Mouse (Mus musculus): ENCODE measurements around the gene Mettl26. TPM values are rescaled to one million over a fixed set of nuclear protein-coding genes. Genes with fewer than 3 reads are reported as not detected.
A peak's percentile ranks its signal among the peaks of the same experiment; 100 is the strongest.

The Mettl26 gene
- total and polyA plus RNA-seq, 2 experiments from 2014 or later = 50.0 to 62.9 TPM

DNA sequence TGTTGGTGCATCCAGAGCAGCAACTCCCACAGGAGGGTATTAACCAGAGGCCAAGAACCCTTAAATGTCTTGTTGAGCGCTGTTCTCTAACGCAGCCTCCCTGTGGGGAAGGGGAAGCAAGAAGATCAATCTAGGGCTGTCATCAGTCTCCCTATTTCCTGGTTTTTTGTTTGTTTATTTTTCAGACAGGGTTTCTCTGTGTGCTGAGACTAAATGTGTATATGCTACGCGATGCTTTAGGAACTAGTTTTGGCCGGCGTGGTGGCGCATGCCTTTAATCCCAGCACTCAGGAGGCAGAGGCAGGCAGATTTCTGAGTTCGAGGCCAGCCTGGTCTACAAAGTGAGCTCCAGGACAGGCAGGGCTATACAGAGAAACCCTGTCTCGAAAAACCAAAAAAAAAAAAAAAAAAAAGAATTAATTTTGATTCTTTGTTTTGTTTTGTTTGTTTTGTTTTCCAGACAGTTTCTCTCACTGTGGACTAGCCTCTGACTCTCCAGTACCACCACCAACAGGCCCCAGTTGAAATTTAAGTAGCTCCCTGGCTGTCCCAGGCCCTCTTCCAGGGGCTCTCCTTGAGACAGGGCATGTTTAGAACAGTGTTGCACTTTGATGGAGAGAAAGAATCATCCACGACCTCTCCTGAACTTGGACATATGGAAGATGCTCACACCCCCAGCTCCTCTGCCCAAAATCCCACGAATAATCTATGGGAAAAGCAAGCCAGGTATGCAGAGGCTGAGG is 1.3 kb upstream of the Mettl26 start:
- Histone ChIP-seq H3K27ac (peak overlapping the region; percentile 96), H3K4me1 (ENCODE audit: insufficient read depth, low read length) (peaks cover 13% of the 10 kb centered on the region), H3K36me3 (ENCODE audit: insufficient read depth, low read length) (peaks cover 10% of the 10 kb centered on the region; the same call in 1 of the 2 replicates), H3K4me3 (ENCODE audit: low read length) (peak overlapping the region; percentile 69; the same call in 1 of the 2 replicates), H3K27me3 (ENCODE audit: insufficient read depth, low read length) (no peaks in the 10 kb centered on the region), H3K9ac (replicated peaks; ENCODE audit: low read length) (no peak overlapping the region), H3K9me3 (ENCODE audit: low read length) (no peaks in the 10 kb centered on the region), H3K4me2 (ENCODE audit: low read depth, low read length) (peak overlapping the region; percentile 80)
- no peak for TF ChIP-seq CTCF (IDR thresholded peaks at IDR 0.05; ENCODE audit: low read depth)
- no peak for DNase-seq (ENCODE audit: low spot score)
- no peak for ATAC-seq
- 76% methylated on average over 11 of the region's 11 CpGs for WGBS

DNA sequence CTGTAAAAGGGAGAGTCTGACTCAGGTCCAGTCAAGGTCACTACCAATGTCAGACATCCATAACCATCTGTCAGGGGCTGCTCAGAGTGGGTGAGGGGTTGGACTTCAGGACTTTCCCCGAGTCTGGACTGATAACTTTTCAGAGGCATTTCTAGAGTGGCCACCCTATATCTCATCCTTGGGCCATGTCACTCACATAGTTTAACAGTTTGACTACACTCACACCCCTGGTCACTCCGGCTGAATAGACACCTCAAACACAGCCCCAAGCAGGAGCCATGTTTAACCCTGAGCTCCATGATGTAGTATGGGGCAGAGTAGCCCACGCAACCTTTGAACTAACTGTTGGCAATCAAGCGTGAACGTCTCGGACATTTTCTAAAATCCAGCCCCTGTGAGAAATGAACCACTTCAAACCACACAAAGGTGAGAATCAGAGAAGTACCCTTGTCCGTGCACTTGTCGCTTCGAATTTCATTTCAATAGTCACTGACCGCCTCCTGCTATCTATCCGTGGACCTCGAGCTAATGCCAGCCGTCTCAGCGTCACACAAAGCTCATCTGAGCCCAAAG is 640 bp upstream of the Mettl26 start:
- Histone ChIP-seq H3K9ac (replicated peaks; ENCODE audit: low read length) (peak overlapping the region; percentile 79), H3K4me3 (ENCODE audit: low read length) (peak overlapping the region; percentile 69), H3K4me2 (ENCODE audit: low read depth, low read length) (peak overlapping the region; percentile 80), H3K4me1 (ENCODE audit: insufficient read depth, low read length) (peaks cover 13% of the 10 kb centered on the region; the same call in 1 of the 2 replicates), H3K27ac (peak overlapping the region; percentile 96), H3K27me3 (ENCODE audit: insufficient read depth, low read length) (no peaks in the 10 kb centered on the region), H3K9me3 (ENCODE audit: low read length) (no peaks in the 10 kb centered on the region), H3K36me3 (ENCODE audit: insufficient read depth, low read length) (peaks cover 10% of the 10 kb centered on the region; the same call in 1 of the 2 replicates)
- ATAC-seq (no peak; the same call in 1 of the 2 replicates), DNase-seq (ENCODE audit: low spot score) (no peak)
- no peak for TF ChIP-seq CTCF (IDR thresholded peaks at IDR 0.05; ENCODE audit: low read depth)
- WGBS = 3% methylated on average over 14 of the region's 14 CpGs

GRCm38 (mm10) chr17:25875171-25876136 is 580 bp downstream of the Mettl26 start:
- peaks cover 13% of the 10 kb centered on the region; the same call in 1 of the 2 replicates for H3K4me1 ChIP-seq (ENCODE audit: insufficient read depth, low read length)
- peaks cover 10% of the 10 kb centered on the region; the same call in 1 of the 2 replicates for H3K36me3 ChIP-seq (ENCODE audit: insufficient read depth, low read length)
- WGBS = under 1% methylated on average over 59 of the region's 59 CpGs
- H3K9me3 ChIP-seq (ENCODE audit: low read length) = no peaks in the 10 kb centered on the region
- H3K27ac ChIP-seq = peak overlapping the region; percentile 96
- H3K4me2 ChIP-seq (ENCODE audit: low read depth, low read length) = peak overlapping the region; percentile 80
- peak overlapping the region; percentile 79 for H3K9ac ChIP-seq (replicated peaks; ENCODE audit: low read length)
- no peaks in the 10 kb centered on the region for H3K27me3 ChIP-seq (ENCODE audit: insufficient read depth, low read length)
- TF ChIP-seq CTCF (IDR thresholded peaks at IDR 0.05; ENCODE audit: low read depth) = peak; percentile 43
- peak; percentile 91 for ATAC-seq
- peak; percentile 94 for DNase-seq (ENCODE audit: low spot score)
- peak overlapping the region; percentile 69 for H3K4me3 ChIP-seq (ENCODE audit: low read length)

- Histone ChIP-seq H3K4me3 (ENCODE audit: low read length) (peak overlapping the region; percentile 69), H3K4me2 (ENCODE audit: low read depth, low read length) (peak overlapping the region; percentile 80), H3K9ac (replicated peaks; ENCODE audit: low read length) (peak overlapping the region; percentile 79), H3K27ac (peak overlapping the region; percentile 96), H3K27me3 (ENCODE audit: insufficient read depth, low read length) (no peaks in the 10 kb centered on the region), H3K36me3 (ENCODE audit: insufficient read depth, low read length) (peaks cover 10% of the 10 kb centered on the region; the same call in 1 of the 2 replicates), H3K9me3 (ENCODE audit: low read length) (no peaks in the 10 kb centered on the region), H3K4me1 (ENCODE audit: insufficient read depth, low read length) (peaks cover 13% of the 10 kb centered on the region; the same call in 1 of the 2 replicates)
- DNase-seq (ENCODE audit: low spot score) = no peak
- TF ChIP-seq CTCF (IDR thresholded peaks at IDR 0.05; ENCODE audit: low read depth) = no peak
- WGBS = 54% methylated on average over 10 of the region's 10 CpGs
- no peak for ATAC-seq
Observed at GRCm38 (mm10) chr17:25876347-25876915, 1.6 kb downstream of the Mettl26 start.

DNA sequence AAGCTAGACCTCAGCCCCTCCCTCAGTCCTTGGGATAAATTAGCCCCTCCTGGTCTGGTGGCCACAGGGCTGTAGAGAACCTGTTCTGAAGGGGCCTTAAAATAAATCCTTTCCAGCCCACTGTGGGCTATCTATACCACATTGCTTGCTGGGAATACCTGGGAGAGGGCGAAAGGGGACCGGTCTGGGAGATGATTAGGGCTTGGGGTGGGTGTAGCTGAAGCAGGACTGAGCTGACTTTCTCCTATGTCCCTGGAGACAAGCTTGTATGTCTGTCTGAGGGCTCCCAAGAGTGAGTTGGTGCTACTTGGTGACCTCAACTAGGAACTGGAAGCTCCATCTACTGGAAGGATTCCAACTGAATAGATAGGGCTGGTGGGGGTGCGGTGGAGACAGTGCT is 2.2 kb downstream of the Mettl26 start:
- H3K9me3 ChIP-seq (ENCODE audit: low read length) = no peaks in the 10 kb centered on the region
- H3K4me2 ChIP-seq (ENCODE audit: low read depth, low read length) = no peak overlapping the region
- H3K27me3 ChIP-seq (ENCODE audit: insufficient read depth, low read length) = no peaks in the 10 kb centered on the region
- peaks cover 13% of the 10 kb centered on the region; the same call in 1 of the 2 replicates for H3K4me1 ChIP-seq (ENCODE audit: insufficient read depth, low read length)
- ATAC-seq (no peak), DNase-seq (ENCODE audit: low spot score) (no peak)
- peaks cover 14% of the 10 kb centered on the region; the same call in 1 of the 2 replicates for H3K36me3 ChIP-seq (ENCODE audit: insufficient read depth, low read length)
- H3K27ac ChIP-seq = no peak overlapping the region
- no peak overlapping the region for H3K9ac ChIP-seq (replicated peaks; ENCODE audit: low read length)
- no peak overlapping the region for H3K4me3 ChIP-seq (ENCODE audit: low read length)
- 98% methylated on average over 3 of the region's 3 CpGs for WGBS
- no peak for TF ChIP-seq CTCF (IDR thresholded peaks at IDR 0.05; ENCODE audit: low read depth)
